Mouse (Mus musculus) CH12.LX (cell line): ENCODE measurements around the gene Pcbp4. TPM values are rescaled to one million over a fixed set of nuclear protein-coding genes. Genes with fewer than 3 reads are reported as not detected.

Source experiments
- DNase-seq: peaks from one replicate; pipeline ENCODE4 v3.0.0-alpha.2; 2013; ENCODE audit errors: extremely low read depth
- H3K27ac ChIP-seq: 2 replicates; pipeline ENCODE4 v1.5.1; 2012; ENCODE audit warnings: low read depth, mild to moderate bottlenecking, control low read depth, moderate library complexity; ENCODE audit not compliant: insufficient read depth
- H3K27me3 ChIP-seq: replicated peaks from 2 replicates; pipeline ENCODE3; 2012; ENCODE audit warnings: inconsistent platforms
- H3K36me3 ChIP-seq, 2 experiments: replicated peaks in 1 of 2; 2 replicates each; pipeline versions ENCODE3 to v1.6.1; 2012; ENCODE audit warnings: inconsistent platforms in 1 of 2, low read length in 1 of 2, mild to moderate bottlenecking in 1 of 2, mixed read lengths in 1 of 2, moderate library complexity in 1 of 2; ENCODE audit not compliant: control insufficient read depth in 1 of 2, insufficient read depth in 1 of 2
- H3K4me1 ChIP-seq, 2 experiments: 2 replicates each; pipeline ENCODE4 v1.6.1; 2012; ENCODE audit warnings: inconsistent platforms in 1 of 2, moderate library complexity in 1 of 2; ENCODE audit not compliant: insufficient read depth in 2 of 2, control insufficient read depth in 1 of 2
- H3K4me2 ChIP-seq: 2 replicates; pipeline ENCODE4 v1.6.1; 2012; ENCODE audit warnings: low read depth, mild to moderate bottlenecking, control low read depth; ENCODE audit not compliant: poor library complexity, insufficient read depth, severe bottlenecking
- H3K4me3 ChIP-seq, 3 experiments: fragments of 150-350 bp in 1 of 3; sonication (generic) in 1 of 3; replicated peaks in 1 of 3; 2 replicates each; pipeline versions ENCODE3 to v1.5.1; 2011 to 2012; ENCODE audit warnings: low read depth in 2 of 3, low read length in 2 of 3, mild to moderate bottlenecking in 2 of 3, moderate library complexity in 2 of 3, control low read depth in 1 of 3, improper control_type of control experiment in 1 of 3, inconsistent platforms in 1 of 3, mixed read lengths in 1 of 3; ENCODE audit not compliant: poor library complexity in 1 of 3
- H3K79me2 ChIP-seq: replicated peaks from 2 replicates; pipeline ENCODE4 v1.6.1; 2012; ENCODE audit warnings: mild to moderate bottlenecking, moderate library complexity; ENCODE audit not compliant: control insufficient read depth, poor library complexity, insufficient read depth, severe bottlenecking; ENCODE audit errors: extremely low read depth
- H3K9ac ChIP-seq: 2 replicates; pipeline ENCODE4 v1.6.1; 2012; ENCODE audit warnings: low read depth, mild to moderate bottlenecking, control low read depth, moderate library complexity; ENCODE audit not compliant: insufficient read depth
- H3K9me3 ChIP-seq: replicated peaks from 2 replicates; pipeline ENCODE3; 2012; ENCODE audit warnings: low read length, inconsistent platforms, mixed read lengths
- BHLHE40 ChIP-seq: IDR thresholded peaks from 2 replicates; pipeline ENCODE4 v1.6.1; 2011; ENCODE audit warnings: mild to moderate bottlenecking, low read depth, low read length, improper control_type of control experiment
- CHD2 ChIP-seq: IDR thresholded peaks from 2 replicates; pipeline ENCODE4 v1.6.1; 2011; ENCODE audit warnings: low read length, improper control_type of control experiment
- ELF1 ChIP-seq: IDR thresholded peaks from 2 replicates; pipeline ENCODE4 v1.6.1; 2014; ENCODE audit warnings: low read depth, mild to moderate bottlenecking, inconsistent platforms, low read length, improper control_type of control experiment
- ETS1 ChIP-seq: conservative IDR thresholded peaks from 2 replicates; pipeline ENCODE4 v1.6.1; 2012; ENCODE audit warnings: low read depth, mild to moderate bottlenecking, inconsistent platforms, low read length, improper control_type of control experiment, moderate library complexity
- JUN ChIP-seq: IDR thresholded peaks from 2 replicates; pipeline ENCODE4 v1.6.1; 2011; ENCODE audit warnings: low read depth, mild to moderate bottlenecking, low read length, improper control_type of control experiment, moderate library complexity; ENCODE audit not compliant: insufficient read depth
- JUND ChIP-seq: conservative IDR thresholded peaks from 2 replicates; pipeline ENCODE4 v1.6.1; 2011; ENCODE audit warnings: low read depth, low read length, improper control_type of control experiment
- KAT2A ChIP-seq: IDR thresholded peaks from 2 replicates; pipeline ENCODE4 v1.6.1; 2012; ENCODE audit warnings: low read length, improper control_type of control experiment, inconsistent platforms; ENCODE audit not compliant: insufficient replicate concordance
- MAZ ChIP-seq: IDR thresholded peaks from 2 replicates; pipeline ENCODE4 v1.6.1; 2012; ENCODE audit warnings: low read depth, mild to moderate bottlenecking, inconsistent platforms, low read length, improper control_type of control experiment, moderate library complexity
- MXI1 ChIP-seq: IDR thresholded peaks from 2 replicates; pipeline ENCODE4 v1.6.1; 2011; ENCODE audit warnings: mild to moderate bottlenecking, low read depth, low read length, improper control_type of control experiment
- MYC ChIP-seq: IDR thresholded peaks from 2 replicates; pipeline ENCODE4 v1.6.1; 2011; ENCODE audit warnings: low read depth, mild to moderate bottlenecking, improper control_type of control experiment, low read length
- NELFE ChIP-seq: IDR thresholded peaks from 2 replicates; pipeline ENCODE4 v1.6.1; 2011; ENCODE audit warnings: low read depth, low read length, improper control_type of control experiment
- POLR2AphosphoS2 ChIP-seq: IDR thresholded peaks from 2 replicates; pipeline ENCODE4 v1.6.1; 2011; ENCODE audit warnings: low read depth, low read length, improper control_type of control experiment
- RCOR1 ChIP-seq: conservative IDR thresholded peaks from 2 replicates; pipeline ENCODE4 v1.6.1; 2012; ENCODE audit warnings: low read depth, mild to moderate bottlenecking, inconsistent platforms, low read length, improper control_type of control experiment
- SMC3 ChIP-seq: IDR thresholded peaks from 2 replicates; pipeline ENCODE4 v1.6.1; 2011; ENCODE audit warnings: low read depth, low read length, improper control_type of control experiment
- TBP ChIP-seq: conservative IDR thresholded peaks from 2 replicates; pipeline ENCODE4 v1.6.1; 2011; ENCODE audit warnings: low read depth, low read length, improper control_type of control experiment
- UBTF ChIP-seq: IDR thresholded peaks from 2 replicates; pipeline ENCODE4 v1.6.1; 2012; ENCODE audit warnings: low read depth, mild to moderate bottlenecking, inconsistent platforms, low read length, improper control_type of control experiment, moderate library complexity
- USF1 ChIP-seq: IDR thresholded peaks from 2 replicates; pipeline ENCODE4 v1.6.1; 2014; ENCODE audit warnings: low read depth, mild to moderate bottlenecking, inconsistent platforms, low read length, improper control_type of control experiment
- USF2 ChIP-seq: conservative IDR thresholded peaks from 2 replicates; pipeline ENCODE4 v1.6.1; 2011; ENCODE audit warnings: low read depth, low read length, improper control_type of control experiment
- ZC3H11A ChIP-seq: IDR thresholded peaks from 2 replicates; pipeline ENCODE4 v1.6.1; 2012; ENCODE audit warnings: low read depth, mild to moderate bottlenecking, inconsistent platforms, low read length, improper control_type of control experiment
- ZKSCAN1 ChIP-seq: IDR thresholded peaks from 2 replicates; pipeline ENCODE4 v1.6.1; 2012; ENCODE audit warnings: low read depth, inconsistent platforms, low read length, improper control_type of control experiment, borderline replicate concordance
- ZMIZ1 ChIP-seq: IDR thresholded peaks from 2 replicates; pipeline ENCODE4 v1.6.1; 2012; ENCODE audit warnings: low read depth, mild to moderate bottlenecking, inconsistent platforms, low read length, improper control_type of control experiment
- ZNF384 ChIP-seq: IDR thresholded peaks from 2 replicates; pipeline ENCODE4 v1.6.1; 2012; ENCODE audit warnings: low read depth, low read length, improper control_type of control experiment, inconsistent platforms
- dilution Hi-C: fragments of 300-500 bp; cut with MboI; formaldehyde crosslinking; loops from 2 replicates; pipeline ENCODE4 v1.14.3; 2020; ENCODE audit warnings: low sequenced_read_pairs; ENCODE audit not compliant: extremely low pct_unique_long_range_greater_than_20kb, extremely low pct_ligation_motif_present
- in situ Hi-C: fragments of 300-500 bp; cut with MboI; formaldehyde crosslinking; loops from 3 replicates; pipeline ENCODE4 v1.14.3; 2019; ENCODE audit warnings: low sequenced_read_pairs, low pct_ligation_motif_present, low pct_unique_long_range_greater_than_20kb, mixed read lengths
- polyA plus RNA-seq: library from polyadenylated mRNA; unstranded; fragments of >175 nt; gene quantifications from 2 replicates; pipeline ENCODE4 v1.2.1, GENCODE M21; 2012; ENCODE audit warnings: low read depth; ENCODE audit not compliant: insufficient read length
- total RNA-seq, 2 experiments: library from RNA; depleted of rRNA; stranded (reverse); fragments of 300-350 nt in 1 of 2; fragments of >200 nt in 1 of 2; gene quantifications; 2 replicates each; pipeline ENCODE4 v1.2.3; 2012 to 2014

Pcbp4 gene
- total and polyA plus RNA-seq, 3 experiments = 44.0 to 54.2 (median 44.1) TPM

GRCm38 (mm10) chr9:106476924-106477484 is 23.9 kb downstream of the Pcbp4 start, which contains the start of gene Parp3 (continued):
- 0 out of 2 replicates have a peak, but pooled peaks have one; percentile 6 for TF ChIP-seq TBP
- TF ChIP-seq MAZ = peak; percentile 98
- TF ChIP-seq KAT2A = peak; percentile 63; the same call in 1 of the 2 replicates
- no peak for TF ChIP-seq JUND
- no peak for TF ChIP-seq ZKSCAN1
- TF ChIP-seq BHLHE40 = no peak
- peak; percentile 100 for TF ChIP-seq MXI1
- TF ChIP-seq POLR2AphosphoS2 = peak; percentile 39; the same call in 1 of the 2 replicates
- TF ChIP-seq RCOR1 = no peak
- TF ChIP-seq USF2 = no peak
- no peak for TF ChIP-seq UBTF

GRCm38 (mm10) chr9:106477649-106478048 is 24.6 kb downstream of the Pcbp4 start:
- no peak for DNase-seq
- Histone ChIP-seq H3K4me3 (peak overlapping the region; percentile 77 to 92 (median 91)), H3K4me1 (peaks cover 6 to 62% of the 10 kb centered on the region in 2 experiments), H3K4me2 (peak overlapping the region; percentile 65), H3K36me3 (peaks cover 30 to 52% of the 10 kb centered on the region in 2 experiments), H3K27ac (no peak overlapping the region), H3K27me3 (no peaks in the 10 kb centered on the region), H3K9ac (peak overlapping the region; percentile 74), H3K79me2 (peaks cover 26% of the 10 kb centered on the region), H3K9me3 (no peaks in the 10 kb centered on the region)
- in situ Hi-C loops (loop anchor here (5.0 kb wide), 1 partner anchor 40 kb away; the partner anchor contains the start of gene Acy1), dilution Hi-C loops (no loop called here)
- TF ChIP-seq ELF1 (no peak), USF2 (no peak), RCOR1 (no peak), JUN (no peak)

GRCm38 (mm10) chr9:106478101-106478500 is 25.0 kb downstream of the Pcbp4 start:
- in situ Hi-C loops (loop anchor here (5.0 kb wide), 1 partner anchor 41 kb away; the partner anchor contains the start of gene Acy1), dilution Hi-C loops (no loop called here)
- H3K4me1 ChIP-seq = peaks cover 6 to 57% of the 10 kb centered on the region in 2 experiments
- no peaks in the 10 kb centered on the region for H3K27me3 ChIP-seq
- peaks cover 34 to 52% of the 10 kb centered on the region in 2 experiments for H3K36me3 ChIP-seq
- peak overlapping the region; percentile 77 to 92 (median 91) for H3K4me3 ChIP-seq
- H3K27ac ChIP-seq = no peak overlapping the region
- peak overlapping the region; percentile 74; the same call in 1 of the 2 replicates for H3K9ac ChIP-seq
- no peak for DNase-seq
- H3K4me2 ChIP-seq = peak overlapping the region; percentile 65
- no peak for TF ChIP-seq JUND
- TF ChIP-seq BHLHE40 = no peak
- no peak for TF ChIP-seq ZMIZ1
- no peak for TF ChIP-seq JUN
- TF ChIP-seq RCOR1 = no peak
- TF ChIP-seq MYC = no peak
- no peak for TF ChIP-seq CHD2
- TF ChIP-seq ZNF384 = no peak
- no peak for TF ChIP-seq ZC3H11A
- no peak for TF ChIP-seq SMC3
- no peak for TF ChIP-seq UBTF
- no peak for TF ChIP-seq ETS1
- TF ChIP-seq MAZ = no peak
- no peak for TF ChIP-seq USF1
- no peak for TF ChIP-seq NELFE
- H3K9me3 ChIP-seq = no peaks in the 10 kb centered on the region
- H3K79me2 ChIP-seq = peaks cover 26% of the 10 kb centered on the region
